Mouse (Mus musculus) cortical plate, adult 2 months (tissue): ENCODE results near the gene Slc51a. TPM values are rescaled to one million over a fixed set of nuclear protein-coding genes. Genes with fewer than 3 reads are reported as not detected.

ENCODE experiments used
- H3K27ac ChIP-seq: fragments of 200-500 bp; 2 replicates; pipeline ENCODE4 v1.5.1; 2012; ENCODE audit warnings: low read length, control low read depth, inconsistent platforms; ENCODE audit not compliant: insufficient read depth
- H3K4me1 ChIP-seq: fragments of 200-500 bp; 2 replicates; pipeline ENCODE4 v1.6.1; 2011; ENCODE audit warnings: low read length; ENCODE audit not compliant: control insufficient read depth, insufficient read depth
- H3K4me3 ChIP-seq: fragments of 200-500 bp; 2 replicates; pipeline ENCODE4 v1.5.1; 2011; ENCODE audit warnings: mild to moderate bottlenecking, low read length, control low read depth; ENCODE audit not compliant: insufficient read depth
- CTCF ChIP-seq: fragments of 200-500 bp; IDR thresholded peaks from 2 replicates; pipeline ENCODE4 v1.5.1; 2011; ENCODE audit warnings: mild to moderate bottlenecking, control low read depth, low read length; ENCODE audit not compliant: insufficient read depth; ENCODE audit errors: extremely low read depth
- POLR2A ChIP-seq: fragments of 200-500 bp; IDR thresholded peaks from 2 replicates; pipeline ENCODE4 v1.6.1; 2011; ENCODE audit warnings: mild to moderate bottlenecking, low read length, control low read depth; ENCODE audit not compliant: insufficient read depth; ENCODE audit errors: extremely low read depth
- polyA plus RNA-seq: library from polyadenylated mRNA; depleted of rRNA; stranded (reverse); fragments of >200 nt; gene quantifications from 2 replicates; pipeline ENCODE4 v1.2.3, GENCODE M21; 2012

Gene Slc51a
- polyA plus RNA-seq, 1 experiment: 0.04 TPM

- TF ChIP-seq CTCF (no peak), POLR2A (no peak)
- Histone ChIP-seq H3K4me3 (no peak overlapping the region), H3K4me1 (no peaks in the 10 kb centered on the region), H3K27ac (peak overlapping the region; percentile 79; the same call in 1 of the 2 replicates)
Observed at GRCm38 (mm10) chr16:32472276-32473015, 15.2 kb downstream of the Slc51a start.

GRCm38 (mm10) chr16:32469404-32470105 lies 18.1 kb downstream of the Slc51a start:
- Histone ChIP-seq H3K27ac (no peak overlapping the region), H3K4me1 (no peaks in the 10 kb centered on the region), H3K4me3 (no peak overlapping the region)
- TF ChIP-seq POLR2A (no peak), CTCF (no peak)

GRCm38 (mm10) chr16:32468488-32468887 lies 19.2 kb downstream of the Slc51a start:
- Histone ChIP-seq H3K4me3 (no peak overlapping the region), H3K27ac (no peak overlapping the region), H3K4me1 (no peaks in the 10 kb centered on the region)
- TF ChIP-seq CTCF (no peak), POLR2A (no peak)

DNA sequence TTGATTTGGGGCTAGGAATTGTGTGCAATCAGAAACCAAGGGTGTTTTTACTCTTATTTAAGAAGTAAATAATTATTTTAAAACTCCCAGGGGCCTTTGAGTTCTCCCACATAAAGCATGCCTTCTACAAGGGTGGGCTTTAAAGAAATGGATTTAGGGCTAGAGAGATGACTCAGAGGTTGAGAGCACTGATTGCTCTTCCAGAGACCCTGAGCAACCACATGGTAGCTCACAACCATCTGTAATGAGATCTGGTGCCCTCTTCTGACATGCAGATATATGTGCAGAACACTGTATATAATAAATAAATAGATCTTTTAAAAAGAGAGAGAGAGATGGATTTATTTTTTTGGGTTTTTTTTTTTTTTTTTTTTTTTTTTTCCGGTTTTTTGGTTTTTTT lies 22.8 kb downstream of the Slc51a start:
- no peak overlapping the region for H3K27ac ChIP-seq
- TF ChIP-seq POLR2A (no peak), CTCF (no peak)
- no peaks in the 10 kb centered on the region for H3K4me1 ChIP-seq
- no peak overlapping the region for H3K4me3 ChIP-seq

DNA sequence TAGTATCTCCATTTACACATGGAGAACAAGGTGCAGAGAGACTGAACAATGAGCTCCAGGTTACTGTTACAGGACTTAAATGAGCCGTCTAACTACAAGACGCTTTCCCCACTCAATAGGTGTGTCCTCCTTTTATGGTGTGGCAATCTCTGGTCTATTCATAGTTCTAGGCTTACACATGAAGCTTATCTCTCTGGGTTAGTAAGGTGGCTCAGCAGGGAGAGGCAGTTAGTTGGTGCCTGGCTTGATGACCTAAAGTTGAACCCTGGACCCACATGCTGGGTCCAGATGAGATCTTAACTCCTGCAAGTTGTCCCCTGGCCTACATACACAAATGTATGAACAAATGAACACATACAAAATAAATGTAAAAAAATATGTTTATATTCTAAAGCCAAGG lies 24.3 kb downstream of the Slc51a start:
- H3K27ac ChIP-seq: no peak overlapping the region
- no peaks in the 10 kb centered on the region for H3K4me1 ChIP-seq
- TF ChIP-seq CTCF (no peak), POLR2A (no peak)
- no peak overlapping the region for H3K4me3 ChIP-seq

DNA sequence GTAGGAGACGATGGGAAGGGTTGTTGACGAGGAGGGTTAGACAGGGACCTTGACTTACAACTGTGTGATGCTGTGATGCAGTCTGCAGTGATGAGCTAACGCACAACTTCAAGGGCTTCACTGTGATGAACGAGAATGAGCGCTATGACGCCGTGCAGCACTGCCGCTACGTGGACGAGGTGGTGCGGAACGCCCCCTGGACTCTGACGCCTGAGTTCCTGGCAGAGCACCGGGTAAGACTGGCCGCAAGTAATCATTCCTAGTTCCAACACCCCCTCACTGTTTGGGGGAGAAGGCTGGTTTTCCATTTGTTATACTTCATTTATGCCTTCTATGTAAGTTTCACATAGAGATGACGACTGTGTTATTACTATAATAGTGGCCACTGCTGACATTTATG lies 24.7 kb downstream of the Slc51a start:
- H3K4me1 ChIP-seq: no peaks in the 10 kb centered on the region
- no peak overlapping the region for H3K27ac ChIP-seq
- H3K4me3 ChIP-seq: no peak overlapping the region
- no peak for TF ChIP-seq CTCF
- TF ChIP-seq POLR2A: no peak

DNA sequence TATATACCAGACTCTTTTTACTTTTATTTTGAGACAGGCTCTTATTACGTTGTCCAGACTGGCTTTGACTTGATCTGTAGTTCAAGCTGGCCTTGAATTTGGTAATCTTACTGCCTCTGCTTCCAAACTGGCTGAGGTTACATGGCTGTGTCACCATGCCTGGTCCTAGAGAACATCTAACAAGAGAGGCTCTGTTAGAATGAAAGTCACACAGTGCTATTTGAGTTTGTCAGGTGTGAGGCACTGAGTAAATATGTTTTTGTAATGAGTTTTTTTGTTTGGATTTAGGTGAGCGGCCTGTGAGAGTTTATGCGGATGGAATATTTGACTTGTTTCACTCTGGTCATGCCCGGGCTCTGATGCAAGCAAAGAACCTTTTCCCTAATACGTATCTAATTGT lies 26.0 kb downstream of the Slc51a start:
- Histone ChIP-seq H3K27ac (no peak overlapping the region), H3K4me3 (no peak overlapping the region), H3K4me1 (peaks cover 2% of the 10 kb centered on the region; the same call in 1 of the 2 replicates)
- TF ChIP-seq CTCF (no peak), POLR2A (no peak)

DNA sequence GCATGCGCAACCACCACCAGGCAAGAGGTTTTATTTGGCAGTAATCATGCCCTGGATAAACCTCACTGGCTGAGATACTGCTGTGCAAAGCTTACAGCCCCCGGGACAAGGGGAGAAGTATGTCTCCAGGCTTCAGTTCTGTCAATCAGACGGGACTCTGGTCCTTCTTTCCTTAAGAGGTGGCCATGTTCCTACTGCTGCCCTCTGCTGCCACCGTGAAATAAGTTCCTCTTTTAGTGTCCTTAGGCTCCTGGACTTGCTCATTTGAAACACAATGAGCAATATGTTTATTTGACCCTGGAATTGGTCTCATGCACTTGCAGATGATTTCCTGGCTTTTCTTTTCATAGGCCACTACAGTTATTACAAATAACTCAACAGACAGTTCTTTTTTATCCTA lies 27.2 kb downstream of the Slc51a start:
- TF ChIP-seq POLR2A: no peak
- no peak for TF ChIP-seq CTCF
- Histone ChIP-seq H3K27ac (no peak overlapping the region), H3K4me3 (no peak overlapping the region), H3K4me1 (peaks cover 2% of the 10 kb centered on the region; the same call in 1 of the 2 replicates)

GRCm38 (mm10) chr16:32457589-32458386 lies 29.9 kb downstream of the Slc51a start:
- H3K4me3 ChIP-seq: no peak overlapping the region
- H3K27ac ChIP-seq: no peak overlapping the region
- TF ChIP-seq CTCF (peak; percentile 50), POLR2A (no peak)
- H3K4me1 ChIP-seq: peaks cover 2% of the 10 kb centered on the region; the same call in 1 of the 2 replicates

GRCm38 (mm10) chr16:32456761-32457160 lies 30.9 kb downstream of the Slc51a start:
- TF ChIP-seq CTCF (no peak), POLR2A (no peak)
- Histone ChIP-seq H3K4me3 (no peak overlapping the region), H3K27ac (no peak overlapping the region), H3K4me1 (peaks cover 2% of the 10 kb centered on the region; the same call in 1 of the 2 replicates)
